Mouse (Mus musculus): ENCODE data around the gene Asphd2. TPM values are rescaled to one million over a fixed set of nuclear protein-coding genes. Genes with fewer than 3 reads are reported as not detected.

The Asphd2 gene
- total RNA-seq, 1 experiment from 2014 or later = 2.5 TPM

- no peak for DNase-seq
These were observed 3.7 kb downstream of the Asphd2 start for GRCm38 (mm10) chr5:112391002-112391401.

GRCm38 (mm10) chr5:112389352-112389751, 5.3 kb downstream of the Asphd2 start:
- no peak for DNase-seq

- no peak for DNase-seq
These were observed 8.7 kb downstream of the Asphd2 start for GRCm38 (mm10) chr5:112385973-112386372.

- DNase-seq = no peak
These were observed 9.7 kb downstream of the Asphd2 start for GRCm38 (mm10) chr5:112384805-112385472.

GRCm38 (mm10) chr5:112382641-112383330, 11.9 kb downstream of the Asphd2 start:
- DNase-seq = peak; percentile 69

GRCm38 (mm10) chr5:112382042-112382441, 12.6 kb downstream of the Asphd2 start:
- DNase-seq = no peak

- peak; percentile 52 for DNase-seq
These were observed 13.5 kb downstream of the Asphd2 start for GRCm38 (mm10) chr5:112381154-112381553.

GRCm38 (mm10) chr5:112378716-112379115, 15.9 kb downstream of the Asphd2 start:
- peak; percentile 56 for DNase-seq

GRCm38 (mm10) chr5:112377380-112377779, 17.3 kb downstream of the Asphd2 start:
- no peak for DNase-seq

GRCm38 (mm10) chr5:112376111-112376510, 18.6 kb downstream of the Asphd2 start:
- DNase-seq = no peak

GRCm38 (mm10) chr5:112371933-112372332, 22.7 kb downstream of the Asphd2 start:
- no peak for DNase-seq

GRCm38 (mm10) chr5:112370236-112370813, 24.3 kb downstream of the Asphd2 start:
- no peak for DNase-seq

GRCm38 (mm10) chr5:112369326-112369725, 25.3 kb downstream of the Asphd2 start:
- DNase-seq = no peak

- DNase-seq = no peak
These were observed 26.0 kb downstream of the Asphd2 start for GRCm38 (mm10) chr5:112368666-112369065.

- DNase-seq = no peak
These were observed 26.7 kb downstream of the Asphd2 start for GRCm38 (mm10) chr5:112367929-112368328.

GRCm38 (mm10) chr5:112367338-112367737, 27.3 kb downstream of the Asphd2 start:
- no peak for DNase-seq

GRCm38 (mm10) chr5:112366879-112367278, 27.8 kb downstream of the Asphd2 start:
- no peak for DNase-seq

GRCm38 (mm10) chr5:112364184-112364797, 30.4 kb downstream of the Asphd2 start:
- DNase-seq = no peak

GRCm38 (mm10) chr5:112360077-112360476, 34.6 kb downstream of the Asphd2 start:
- DNase-seq = no peak

GRCm38 (mm10) chr5:112359520-112359919, 35.1 kb downstream of the Asphd2 start:
- DNase-seq = no peak

GRCm38 (mm10) chr5:112356322-112356721, 38.3 kb downstream of the Asphd2 start:
- DNase-seq = no peak

GRCm38 (mm10) chr5:112355910-112356309, 38.8 kb downstream of the Asphd2 start, which contains the start of gene Gm6583:
TSS of gene Gm6583 (minus strand) at chr5:112356033.
- no peak for DNase-seq

- no peak for DNase-seq
These were observed 39.2 kb downstream of the Asphd2 start for GRCm38 (mm10) chr5:112355493-112355892.
